Mouse (Mus musculus): ENCODE results near the gene Parp3.

Gene Parp3

DNA sequence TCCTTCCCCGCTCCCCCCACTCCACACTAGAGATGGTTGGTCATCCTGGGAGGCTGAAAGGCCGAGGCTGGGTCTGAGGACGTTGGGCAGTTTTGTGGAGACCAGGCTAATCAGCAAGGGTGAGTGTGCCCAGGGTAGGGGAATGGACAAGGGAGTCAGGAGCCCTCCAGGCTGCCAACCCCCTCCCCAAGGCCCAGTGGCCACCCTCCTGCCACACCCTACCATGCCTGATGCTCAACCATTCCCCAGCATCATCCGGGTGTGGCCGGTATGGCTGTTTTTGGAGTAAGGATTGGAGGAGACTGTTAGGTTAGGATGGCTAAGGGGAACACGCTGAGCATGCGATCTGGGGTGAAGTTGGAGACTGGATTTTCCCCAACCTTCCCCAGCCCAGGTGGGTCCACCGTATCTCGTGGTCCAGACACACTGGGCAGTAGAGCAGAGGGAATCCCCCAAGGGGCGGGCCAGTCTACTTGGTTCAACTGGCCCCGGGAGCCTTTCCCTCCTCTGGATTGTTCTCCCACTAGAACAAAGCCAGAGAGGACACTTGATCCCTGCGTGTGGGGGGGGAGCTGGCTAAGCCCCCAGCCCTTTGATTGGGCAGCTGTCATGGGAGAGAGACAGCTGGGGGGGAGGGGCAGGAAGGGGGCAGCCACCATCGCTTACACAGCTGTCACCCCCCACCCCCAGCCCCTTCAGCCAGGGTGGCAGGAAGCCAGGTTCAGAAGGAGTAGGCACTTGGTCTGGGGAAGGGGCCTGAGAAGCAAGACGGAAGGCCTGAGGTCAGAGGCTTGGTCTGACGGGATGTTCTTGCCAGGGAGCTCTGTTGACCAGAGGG lies 20.2 kb downstream of the Parp3 start:
- peak; percentile 86 for DNase-seq

DNA sequence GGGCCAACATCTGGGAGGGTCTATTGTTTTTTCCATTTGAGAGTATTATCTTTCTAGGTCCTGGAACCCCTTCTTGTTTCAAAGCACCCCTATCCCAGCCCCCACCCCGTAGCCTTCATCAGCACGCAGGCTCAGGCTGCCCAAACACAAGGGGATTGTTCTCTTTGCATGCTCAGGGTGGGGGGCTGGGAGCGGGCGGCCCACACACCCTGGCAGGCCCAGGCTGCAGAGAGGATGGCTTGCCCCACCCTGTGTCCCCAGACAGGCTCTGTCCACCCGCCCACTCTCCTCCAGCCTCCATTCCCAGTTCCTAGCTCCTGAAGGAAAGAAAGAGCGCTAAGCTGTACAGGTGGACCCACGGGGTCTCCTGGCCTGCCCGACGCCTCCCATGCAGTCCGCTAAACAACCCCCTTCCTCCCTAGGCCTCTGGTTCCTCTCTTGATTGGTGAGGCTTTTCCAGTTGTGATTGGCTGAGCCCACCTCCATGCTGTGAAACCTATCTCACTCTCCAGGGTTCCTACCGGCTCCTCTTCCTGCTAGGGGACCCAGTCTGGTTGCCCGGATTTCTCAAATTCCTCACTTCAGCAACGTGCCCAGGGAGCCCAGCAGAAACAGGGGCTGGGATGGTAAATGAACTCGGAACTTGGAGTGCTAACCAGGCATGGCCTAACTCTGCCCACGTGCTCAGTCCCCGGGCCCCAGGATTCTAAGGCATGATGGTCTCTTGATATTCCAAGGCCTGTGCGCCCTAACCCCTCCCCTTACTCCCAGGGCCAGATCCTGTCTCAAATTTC lies 21.7 kb downstream of the Parp3 start:
- peak; percentile 82 for DNase-seq

- peak; percentile 75 for DNase-seq
Observed at GRCm38 (mm10) chr9:106454071-106454761, 22.5 kb downstream of the Parp3 start.

DNA sequence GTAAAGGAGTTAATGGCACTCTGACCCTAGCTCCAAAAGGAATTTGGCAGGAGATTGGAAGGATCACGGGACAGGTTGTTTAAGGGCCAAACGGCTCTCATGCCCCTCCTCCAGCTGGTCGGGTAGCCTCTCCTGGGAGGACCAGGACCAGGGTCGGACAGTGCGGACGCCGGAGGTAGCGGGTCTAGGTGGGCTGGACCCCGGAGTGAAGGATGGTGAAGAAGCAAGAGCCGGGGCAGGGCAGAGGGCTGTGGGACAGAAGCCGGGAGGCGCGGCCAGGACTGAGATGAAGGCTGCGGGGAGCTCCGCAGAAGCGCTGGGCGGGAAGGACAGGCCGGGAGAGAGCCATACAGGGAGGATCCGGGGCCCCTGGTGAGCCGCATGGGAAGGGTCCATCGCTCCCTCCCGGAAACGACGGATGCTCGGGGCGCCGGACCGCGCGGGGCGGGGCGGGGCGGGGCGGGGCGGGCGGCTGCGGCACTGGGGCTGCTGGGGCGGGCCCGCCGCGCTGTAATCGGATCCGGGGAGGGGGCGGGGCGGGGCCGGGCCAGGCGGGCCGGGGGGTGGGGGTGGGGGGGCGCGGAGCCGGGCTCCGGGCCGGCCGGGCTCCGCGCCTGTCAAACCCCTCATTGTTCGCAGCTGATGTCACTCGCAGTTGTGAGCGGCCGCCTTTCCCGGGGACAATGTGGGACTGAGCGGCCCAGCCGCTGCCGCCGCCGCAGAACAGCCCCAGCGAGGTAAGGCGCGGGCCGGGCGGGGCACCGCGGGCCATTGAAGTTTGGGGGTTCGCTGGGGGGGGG lies 23.3 kb downstream of the Parp3 start, which contains the start of gene Pcbp4:
Gene Pcbp4 (plus strand): TSS at position 21 of the 800 bp plus-strand sequence.
- peak; percentile 90 for DNase-seq

DNA sequence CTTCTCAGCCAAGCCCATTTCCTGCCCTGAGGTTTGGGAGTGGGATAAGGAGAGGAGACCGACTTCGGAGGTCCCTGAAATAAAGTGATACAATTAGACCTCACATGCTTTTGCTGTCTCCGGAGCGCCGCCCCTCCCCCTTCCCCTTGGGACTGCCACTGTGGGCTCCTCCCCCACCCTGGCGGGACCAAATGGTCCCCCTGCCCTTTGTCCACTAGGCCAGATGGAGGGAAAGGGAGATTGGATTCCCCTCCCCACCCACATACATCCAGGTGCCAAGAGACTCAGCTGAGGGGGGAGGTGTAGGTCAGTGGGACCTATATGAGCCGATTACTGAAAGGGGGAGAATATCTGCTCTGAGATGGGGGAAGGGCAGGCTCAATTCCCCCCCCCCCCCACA lies 23.9 kb downstream of the Parp3 start:
- peak; percentile 84 for DNase-seq

DNA sequence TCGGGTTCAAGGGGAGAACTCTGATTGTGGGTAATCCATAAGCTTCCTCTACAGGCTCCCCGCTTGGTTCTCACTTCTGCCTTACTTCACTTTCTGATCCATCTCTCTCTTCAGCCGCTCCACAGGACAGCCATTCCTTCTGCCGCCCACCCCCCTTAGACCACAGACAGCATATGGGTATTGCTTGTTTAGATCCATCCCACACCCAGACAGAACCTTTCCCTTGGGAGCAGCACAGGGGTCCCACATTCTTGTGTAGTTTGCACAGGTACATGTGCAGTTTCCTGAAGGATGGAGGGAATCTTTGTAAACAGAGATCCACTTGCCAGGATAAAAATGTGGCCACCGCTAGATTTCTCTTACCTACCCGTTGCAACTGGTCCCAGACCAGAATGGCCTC lies 24.4 kb downstream of the Parp3 start:
- no peak for DNase-seq

- DNase-seq: no peak
Observed at GRCm38 (mm10) chr9:106451899-106452298, 24.9 kb downstream of the Parp3 start.

- no peak for DNase-seq
Observed at GRCm38 (mm10) chr9:106451298-106451697, 25.5 kb downstream of the Parp3 start.

DNA sequence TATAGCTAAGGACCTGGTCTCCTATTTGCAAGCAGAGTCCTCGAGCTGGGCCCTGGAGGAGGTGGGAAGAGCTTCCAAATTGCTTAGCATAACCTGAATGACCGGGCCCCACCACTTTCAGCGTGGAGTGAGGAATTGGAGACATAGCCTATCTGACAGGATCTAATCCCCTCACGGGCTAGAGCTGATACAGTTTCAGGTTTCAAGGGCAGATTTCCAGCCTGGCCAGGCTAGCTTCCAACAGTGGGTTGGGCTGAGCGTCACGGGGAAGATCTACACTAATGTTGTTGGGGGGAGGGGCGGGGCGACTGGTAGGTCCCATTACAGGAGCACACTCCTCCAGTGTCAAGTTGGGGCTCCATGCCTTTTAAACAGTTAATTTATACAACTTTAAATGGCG lies 26.1 kb downstream of the Parp3 start:
- peak; percentile 83 for DNase-seq

DNA sequence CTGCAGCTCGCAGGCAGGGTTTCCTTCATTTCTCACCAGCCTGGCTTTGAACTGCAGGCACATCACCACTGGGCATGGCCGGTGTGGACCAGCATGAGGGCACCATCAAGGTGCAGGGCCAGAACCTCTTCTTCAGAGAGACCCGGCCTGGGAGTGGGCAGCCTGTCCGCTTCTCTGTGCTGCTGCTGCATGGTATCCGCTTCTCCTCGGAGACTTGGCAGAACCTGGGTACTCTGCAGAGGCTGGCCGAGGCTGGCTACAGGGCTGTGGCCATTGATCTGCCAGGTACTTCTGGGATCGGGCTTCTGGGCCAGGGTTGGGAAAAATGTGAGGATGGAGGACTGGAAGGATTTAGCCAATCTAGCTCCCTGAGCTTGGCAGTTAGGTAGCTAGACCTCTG lies 26.8 kb downstream of the Parp3 start:
- no peak for DNase-seq

GRCm38 (mm10) chr9:106448498-106449031 lies 28.2 kb downstream of the Parp3 start:
- DNase-seq: peak; percentile 88

GRCm38 (mm10) chr9:106447951-106448350 lies 28.8 kb downstream of the Parp3 start:
- no peak for DNase-seq

DNA sequence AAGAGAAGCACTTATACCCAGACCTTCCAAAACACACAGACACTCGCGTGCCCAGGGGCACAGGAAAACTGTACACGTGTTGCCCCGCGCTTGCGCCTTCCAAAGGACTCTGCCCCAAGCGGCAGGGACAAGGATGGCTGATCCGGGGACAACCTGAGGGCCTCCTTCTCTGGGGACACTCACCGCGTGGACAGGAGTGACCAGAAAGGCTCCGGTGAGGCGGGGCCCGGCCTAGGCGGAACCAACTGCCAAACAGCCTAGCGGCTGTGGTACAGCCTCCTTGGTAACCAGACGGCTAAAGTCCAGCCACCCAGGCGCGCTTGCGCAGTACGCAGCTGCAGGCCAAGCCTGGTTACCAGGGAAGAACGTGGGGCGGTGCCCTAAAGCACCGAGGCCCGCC lies 29.4 kb downstream of the Parp3 start, which contains the start of the genes Abhd14b and Abhd14a:
Gene Abhd14b (plus strand): TSS at position 112 of the 400 bp plus-strand sequence.
Gene Abhd14a (minus strand): TSS at position 331 of the 400 bp plus-strand sequence.
- DNase-seq: peak; percentile 95

DNA sequence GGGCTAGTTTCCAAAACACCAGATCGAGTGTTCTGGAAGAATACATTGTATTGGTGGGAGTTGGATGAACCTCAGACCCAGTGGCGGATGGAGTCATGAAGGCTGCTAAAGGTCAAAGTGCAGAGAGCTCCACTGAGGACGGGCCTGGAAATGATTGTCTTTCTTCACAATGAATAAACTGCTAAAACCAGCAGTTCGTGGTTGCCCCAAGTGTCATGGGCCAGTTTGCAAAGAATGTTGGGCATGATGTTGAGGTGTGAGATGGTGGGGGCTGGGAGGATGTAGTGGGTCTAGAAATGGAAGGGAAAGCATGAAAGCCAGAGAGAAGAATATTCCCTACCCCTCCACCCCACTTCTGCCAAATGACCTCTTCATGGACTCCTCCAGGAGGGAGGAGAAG lies 31.9 kb downstream of the Parp3 start:
- DNase-seq: no peak

DNA sequence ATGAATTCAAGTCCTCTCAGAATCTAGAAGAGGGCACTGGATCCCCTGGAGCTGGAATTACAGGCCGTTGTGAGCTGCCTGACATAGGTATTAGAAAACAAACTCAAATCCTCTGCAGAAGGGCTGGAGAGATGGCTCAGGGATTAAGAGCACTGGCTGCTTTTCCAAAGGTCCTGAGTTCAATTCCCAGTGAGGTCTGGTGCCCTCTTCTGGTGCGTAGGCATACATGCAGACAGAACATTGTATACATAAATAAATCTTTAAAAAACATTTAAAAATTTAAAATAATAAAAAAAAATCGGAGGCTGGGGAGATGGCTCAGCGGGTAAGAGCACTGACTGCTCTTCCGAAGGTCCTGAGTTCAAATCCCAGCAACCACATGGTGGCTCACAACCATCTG lies 34.1 kb downstream of the Parp3 start:
- DNase-seq: no peak

- DNase-seq: no peak
Observed at GRCm38 (mm10) chr9:106436566-106436965, 40.2 kb downstream of the Parp3 start.

GRCm38 (mm10) chr9:106433389-106433788 lies 43.4 kb downstream of the Parp3 start:
- no peak for DNase-seq

GRCm38 (mm10) chr9:106430015-106430264 lies 46.8 kb downstream of the Parp3 start:
- DNase-seq: no peak

GRCm38 (mm10) chr9:106429221-106430014 lies 47.3 kb downstream of the Parp3 start, which contains the start of gene Rpl29:
Gene Rpl29 (plus strand): TSS chr9:106429454.
- peak; percentile 96 for DNase-seq

- no peak for DNase-seq
Observed at GRCm38 (mm10) chr9:106428719-106429220, 48.0 kb downstream of the Parp3 start.

DNA sequence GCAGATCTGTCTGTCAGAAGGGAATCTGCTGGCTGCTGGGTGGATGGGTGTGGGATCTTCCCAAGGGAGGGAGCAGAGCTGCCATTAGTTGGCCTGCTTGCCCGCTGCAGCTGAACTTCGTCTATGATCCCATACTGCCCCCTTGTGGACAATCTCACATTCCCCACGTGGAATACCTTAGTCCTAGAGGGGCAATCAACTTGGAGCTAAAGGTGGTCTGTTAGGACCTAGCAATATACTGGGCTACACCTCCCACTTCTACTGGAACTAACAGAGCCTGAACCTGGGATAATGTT lies 54.9 kb downstream of the Parp3 start:
- DNase-seq: peak; percentile 93
